Mouse (Mus musculus): Measurements from ENCODE around the gene Gm49361. TPM values are rescaled to one million over a fixed set of nuclear protein-coding genes. Genes with fewer than 3 reads are reported as not detected.

Gm49361 gene
- polyA plus RNA-seq, 1 experiment = not detected

DNA sequence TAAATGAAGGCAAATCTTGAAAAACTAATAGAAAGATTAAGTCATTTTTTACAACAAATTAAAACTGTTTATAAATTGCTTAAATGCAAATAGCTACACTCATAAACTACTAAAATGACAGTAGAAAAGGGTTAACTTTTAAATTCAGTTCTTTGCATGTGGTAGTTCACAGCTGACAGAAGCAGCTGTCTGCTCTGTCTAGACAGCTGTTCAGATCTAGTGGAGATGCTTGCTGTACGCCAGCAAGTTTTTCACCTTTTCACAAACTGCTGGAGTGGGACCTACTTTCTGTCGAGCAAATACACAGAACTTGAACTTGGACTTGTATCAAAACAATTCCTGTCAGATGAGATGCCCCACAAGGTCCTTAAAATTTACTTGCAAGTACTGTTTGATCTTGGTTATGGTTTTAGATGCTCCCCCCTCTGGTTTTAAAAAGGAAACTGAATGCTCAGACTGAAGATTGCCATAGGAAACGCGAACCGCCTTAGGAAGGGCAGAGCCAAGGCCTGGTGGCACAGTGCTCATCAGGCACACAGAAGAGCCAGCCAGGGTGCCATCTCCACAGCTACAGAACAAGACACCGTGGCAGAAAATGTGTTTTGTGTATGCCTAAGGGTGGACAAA lies 129.5 kb downstream of the Gm49361 start:
- TF ChIP-seq POLR2A (IDR thresholded peaks at IDR 0.05; ENCODE audit: low read depth, low read length) (no peak), CTCF (IDR thresholded peaks at IDR 0.05; ENCODE audit: borderline replicate concordance, insufficient read depth, low read length) (no peak)
- Histone ChIP-seq H3K4me3 (ENCODE audit: insufficient read depth, low read length) (no peak overlapping the region), H3K4me1 (ENCODE audit: control insufficient read depth, insufficient read depth, low read length) (no peaks in the 10 kb centered on the region), H3K27ac (ENCODE audit: insufficient read depth, low read length) (no peak overlapping the region)

- Histone ChIP-seq H3K4me1 (ENCODE audit: control insufficient read depth, insufficient read depth, low read length) (peaks cover 2% of the 10 kb centered on the region; the same call in 1 of the 2 replicates), H3K4me3 (ENCODE audit: insufficient read depth, low read length) (no peak overlapping the region), H3K27ac (ENCODE audit: insufficient read depth, low read length) (no peak overlapping the region)
- TF ChIP-seq POLR2A (IDR thresholded peaks at IDR 0.05; ENCODE audit: low read depth, low read length) = no peak
- TF ChIP-seq CTCF (IDR thresholded peaks at IDR 0.05; ENCODE audit: borderline replicate concordance, insufficient read depth, low read length) = no peak
Measured at GRCm38 (mm10) chr14:57615828-57616227, 130.1 kb downstream of the Gm49361 start.

GRCm38 (mm10) chr14:57611034-57611433 lies 134.9 kb downstream of the Gm49361 start:
- Histone ChIP-seq H3K27ac (ENCODE audit: insufficient read depth, low read length) (no peak overlapping the region), H3K4me3 (ENCODE audit: insufficient read depth, low read length) (no peak overlapping the region), H3K4me1 (ENCODE audit: control insufficient read depth, insufficient read depth, low read length) (peaks cover 2% of the 10 kb centered on the region; the same call in 1 of the 2 replicates)
- TF ChIP-seq POLR2A (IDR thresholded peaks at IDR 0.05; ENCODE audit: low read depth, low read length) (no peak), CTCF (IDR thresholded peaks at IDR 0.05; ENCODE audit: borderline replicate concordance, insufficient read depth, low read length) (no peak)

GRCm38 (mm10) chr14:57609816-57610329 lies 136.0 kb downstream of the Gm49361 start:
- Histone ChIP-seq H3K27ac (ENCODE audit: insufficient read depth, low read length) (no peak overlapping the region), H3K4me1 (ENCODE audit: control insufficient read depth, insufficient read depth, low read length) (peaks cover 2% of the 10 kb centered on the region; the same call in 1 of the 2 replicates), H3K4me3 (ENCODE audit: insufficient read depth, low read length) (no peak overlapping the region)
- TF ChIP-seq POLR2A (IDR thresholded peaks at IDR 0.05; ENCODE audit: low read depth, low read length) (no peak), CTCF (IDR thresholded peaks at IDR 0.05; ENCODE audit: borderline replicate concordance, insufficient read depth, low read length) (no peak)

DNA sequence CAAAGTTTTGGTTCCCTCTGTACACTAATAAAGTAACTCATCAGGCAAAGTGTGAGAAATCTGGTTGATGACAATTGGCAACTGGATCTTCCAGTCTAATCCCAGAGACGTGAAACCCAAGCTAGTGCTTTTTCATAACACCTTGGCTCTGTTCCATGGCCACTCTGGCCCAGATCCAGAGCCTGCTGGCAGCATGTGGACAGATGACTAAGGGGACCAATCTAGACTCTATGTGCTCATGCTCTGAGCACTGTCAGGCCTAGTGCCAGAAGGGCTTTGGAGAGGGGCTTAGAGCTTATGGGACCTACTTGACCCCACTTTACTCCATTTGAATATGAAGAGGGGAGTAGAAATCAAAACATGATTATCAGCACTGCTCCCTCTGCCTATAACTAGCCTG lies 138.4 kb downstream of the Gm49361 start:
- peaks cover 2% of the 10 kb centered on the region; the same call in 1 of the 2 replicates for H3K4me1 ChIP-seq (ENCODE audit: control insufficient read depth, insufficient read depth, low read length)
- no peak overlapping the region for H3K4me3 ChIP-seq (ENCODE audit: insufficient read depth, low read length)
- no peak for TF ChIP-seq POLR2A (IDR thresholded peaks at IDR 0.05; ENCODE audit: low read depth, low read length)
- TF ChIP-seq CTCF (IDR thresholded peaks at IDR 0.05; ENCODE audit: borderline replicate concordance, insufficient read depth, low read length) = no peak
- H3K27ac ChIP-seq (ENCODE audit: insufficient read depth, low read length) = no peak overlapping the region

DNA sequence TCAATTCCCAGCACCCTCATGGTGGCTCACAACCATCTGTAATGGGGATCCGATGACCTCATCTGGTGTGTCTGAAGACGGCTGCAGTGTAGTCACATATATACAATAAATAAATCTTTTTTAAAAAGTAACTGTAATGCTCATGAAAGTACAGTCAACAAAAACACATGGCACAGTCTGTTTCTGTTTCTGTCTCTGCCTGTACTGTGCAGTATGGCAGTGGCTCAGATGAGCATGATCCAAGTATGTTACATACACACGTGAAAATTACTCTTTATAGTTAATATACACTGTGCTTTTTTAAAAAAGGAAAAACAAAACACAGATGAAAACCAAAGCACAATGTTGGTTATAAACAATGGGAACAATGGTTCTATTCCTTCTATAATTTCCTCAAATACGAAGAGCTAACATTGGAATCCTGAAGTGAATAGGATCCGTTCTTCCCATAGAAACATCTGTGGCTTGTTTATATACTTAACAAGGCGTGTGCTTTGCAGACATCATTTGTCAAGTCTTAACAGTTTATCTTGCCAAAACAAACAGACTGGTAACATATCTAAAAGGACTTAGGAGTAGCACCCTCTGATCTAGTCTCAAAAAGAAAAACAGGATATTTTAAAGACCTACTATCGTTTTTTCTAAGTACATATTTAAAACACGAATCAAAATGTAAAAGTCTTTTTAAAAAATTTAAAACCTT lies 139.1 kb downstream of the Gm49361 start:
- Histone ChIP-seq H3K4me3 (ENCODE audit: insufficient read depth, low read length) (no peak overlapping the region), H3K27ac (ENCODE audit: insufficient read depth, low read length) (no peak overlapping the region), H3K4me1 (ENCODE audit: control insufficient read depth, insufficient read depth, low read length) (peaks cover 2% of the 10 kb centered on the region; the same call in 1 of the 2 replicates)
- TF ChIP-seq POLR2A (IDR thresholded peaks at IDR 0.05; ENCODE audit: low read depth, low read length) (no peak), CTCF (IDR thresholded peaks at IDR 0.05; ENCODE audit: borderline replicate concordance, insufficient read depth, low read length) (no peak)

GRCm38 (mm10) chr14:57593279-57593678 lies 152.6 kb downstream of the Gm49361 start:
- H3K27ac ChIP-seq (ENCODE audit: insufficient read depth, low read length) = no peak overlapping the region
- TF ChIP-seq POLR2A (IDR thresholded peaks at IDR 0.05; ENCODE audit: low read depth, low read length) (no peak), CTCF (IDR thresholded peaks at IDR 0.05; ENCODE audit: borderline replicate concordance, insufficient read depth, low read length) (no peak)
- H3K4me3 ChIP-seq (ENCODE audit: insufficient read depth, low read length) = no peak overlapping the region
- no peaks in the 10 kb centered on the region for H3K4me1 ChIP-seq (ENCODE audit: control insufficient read depth, insufficient read depth, low read length)

Other genes starting within 250 kb of the Gm49361 start
- 3.5 and 4.4 TPM in 2 replicates for gene Il17d, start 221.3 kb downstream of the Gm49361 start, polyA plus RNA-seq (2011; ENCODE audit: insufficient read length, low read depth, missing spikeins)
- gene Eef1akmt1, start 174.5 kb downstream of the Gm49361 start, polyA plus RNA-seq (2011; ENCODE audit: insufficient read length, low read depth, missing spikeins) = 52.1 and 55.9 TPM in 2 replicates
- 27.7 and 29.5 TPM in 2 replicates for gene Xpo4, start 80.7 kb downstream of the Gm49361 start, polyA plus RNA-seq (2011; ENCODE audit: insufficient read length, low read depth, missing spikeins)
- gene Lats2, start 12.3 kb upstream of the Gm49361 start, polyA plus RNA-seq (2011; ENCODE audit: insufficient read length, low read depth, missing spikeins) = 50.8 and 52.7 TPM in 2 replicates
- gene Sap18, start 52.1 kb upstream of the Gm49361 start, polyA plus RNA-seq (2011; ENCODE audit: insufficient read length, low read depth, missing spikeins) = 18.7 and 57.7 TPM in 2 replicates
- 12.1 and 18.5 TPM in 2 replicates for gene Ska3, start 80.1 kb upstream of the Gm49361 start, polyA plus RNA-seq (2011; ENCODE audit: insufficient read length, low read depth, missing spikeins)
- gene Mrpl57, start 80.1 kb upstream of the Gm49361 start, polyA plus RNA-seq (2011; ENCODE audit: insufficient read length, low read depth, missing spikeins) = 47.5 and 52.0 TPM in 2 replicates
- gene Zdhhc20, start 144.2 kb upstream of the Gm49361 start, polyA plus RNA-seq (2011; ENCODE audit: insufficient read length, low read depth, missing spikeins) = 75.6 and 83.8 TPM in 2 replicates